12 mouse cellular contexts compared by ENCODE assay signal in the genomic region with DNA sequence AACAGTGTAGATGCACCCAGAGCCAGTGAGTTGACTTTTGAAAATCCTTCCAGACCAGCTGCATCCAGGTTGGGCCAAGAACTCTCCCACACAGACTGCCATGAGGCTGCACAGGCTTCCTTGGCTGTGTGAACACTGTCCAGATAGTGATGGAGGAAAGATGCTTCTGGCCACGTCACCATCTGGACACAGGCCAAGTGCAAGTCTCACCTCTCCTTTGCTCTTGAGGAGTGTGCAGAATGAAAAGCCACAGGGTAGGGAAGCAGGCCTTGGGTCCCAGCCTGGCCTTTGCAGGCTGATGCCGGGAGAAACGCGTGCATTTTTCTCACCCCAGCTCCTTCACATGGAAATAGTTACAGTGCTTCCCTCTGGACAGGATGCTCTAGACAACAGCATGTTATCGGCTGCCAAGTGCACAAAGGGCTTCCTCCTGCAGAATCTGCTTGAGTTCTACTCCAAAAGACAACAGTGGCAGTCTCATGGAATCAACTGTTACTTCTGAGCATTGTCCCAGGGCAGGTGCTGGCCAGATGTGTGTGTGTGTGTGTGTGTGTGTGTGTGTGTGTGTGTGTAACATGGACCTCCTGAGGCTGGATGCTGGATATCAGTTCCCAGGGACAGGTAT. TPM values are rescaled to one million over a fixed set of nuclear protein-coding genes. Genes with fewer than 3 reads are reported as not detected.
DNase-seq lines count a peak whose midpoint lies in the region; TF ChIP-seq lines count a peak whose summit lies in the region.
"Had no signal": no experiment of that assay in that cellular context is flagged by ENCODE, and none has a peak within 500 bp of the region (broad histone marks: within the 10 kb centered on the region; RNA-seq: fewer than 3 reads in every experiment).

No protein-coding gene starts in this region.

- no peaks in the 10 kb centered on the region for H3K27me3 ChIP-seq in cerebellum, adult 2 months (ENCODE audit: control insufficient read depth, insufficient read depth, low read length)

- WGBS in cerebellum, adult 2 months, result 32% methylated on average over 5 of the region's 5 CpGs

- no peak for TF ChIP-seq POLR2A in cerebellum, adult 2 months (IDR thresholded peaks at IDR 0.05; ENCODE audit: borderline replicate concordance, insufficient read depth, low read length)

- intact Hi-C loops in heart, postnatal 10 days (cut with DNase I), result no loop called here

- no peak overlapping the region for H3K4me3 ChIP-seq in cerebellum, adult 2 months (replicated peaks; ENCODE audit: insufficient read depth, low read depth, low read length)
- H3K4me3 ChIP-seq: limb, embryonic 12.5 days; midbrain, embryonic 12.5 days had no signal

- DNase-seq in cerebellum, postnatal 10 days, result peak; percentile 67
- DNase-seq in cerebellum, adult 2 months, result no peak
- peak; percentile 42 for DNase-seq in ovary, postnatal 10 days (ENCODE audit: low spot score)
- no peak for DNase-seq in ovary, adult 18-20 months (ENCODE audit: low spot score)
- peak; percentile 82 to 83 for DNase-seq in heart, postnatal 10 days
- DNase-seq in testis, postnatal 10 days (ENCODE audit: low spot score), result peak; percentile 78
- no peak for DNase-seq in spleen, postnatal 4 days (ENCODE audit: low spot score in 2 of 2)
- no peak for DNase-seq in right cerebral cortex, postnatal 14 days
- DNase-seq: kidney, postnatal 14 days had no signal

- H3K4me1 ChIP-seq in cerebellum, adult 2 months (ENCODE audit: control insufficient read depth, insufficient read depth, low read length), result peaks cover 9% of the 10 kb centered on the region

- TF ChIP-seq CTCF in cerebellum, adult 2 months (IDR thresholded peaks at IDR 0.05; ENCODE audit: borderline replicate concordance, insufficient read depth, low read depth, low read length), result no peak

- H3K27ac ChIP-seq in cerebellum, adult 2 months (ENCODE audit: insufficient read depth, low read length), result no peak overlapping the region
- H3K27ac ChIP-seq: limb, embryonic 12.5 days; midbrain, embryonic 12.5 days had no signal

RNA-seq across cellular contexts. Expression of gene Pmp22, which starts 2.8 kb away (rescaled TPM):
- polyA plus RNA-seq in cerebellum, adult 2 months (2012; rRNA removed), result 52.5 and 60.8 TPM in 2 replicates
- 100 to 1,000 TPM in 1 of 2 experiments, 10 to 100 TPM in 1; 81.7 to 120 TPM for total RNA-seq in heart, postnatal 10 days (2021)
- total RNA-seq: neutrophil, adult 5-6 weeks had no signal

Comparison
In these comparisons a context has a peak if more than half of its experiments do, and no peak if none do; other contexts are left out.
1. DNase-seq: peak in cerebellum, postnatal 10 days (2 of 2), ovary, postnatal 10 days (single experiment), heart, postnatal 10 days (2 of 2) and testis, postnatal 10 days (single experiment); none in cerebellum, adult 2 months (0 of 2), ovary, adult 18-20 months (single experiment), spleen, postnatal 4 days (0 of 2) and right cerebral cortex, postnatal 14 days (single experiment).